Mouse (Mus musculus) heart, embryonic 14.5 days (tissue): Measurements from ENCODE around the gene Dmbx1. TPM values are rescaled to one million over a fixed set of nuclear protein-coding genes. Genes with fewer than 3 reads are reported as not detected.
A peak's percentile ranks its signal among the peaks of the same experiment; 100 is the strongest.

Experiments used
- ATAC-seq: fragments of 200-750 bp; cut with Nextera tagmentation; 2 replicates; pipeline ENCODE4 v1.8.0; 2017; ENCODE audit warnings: low read depth, moderate TSS enrichment; ENCODE audit not compliant: insufficient number of reproducible peaks, insufficient read depth, low FRiP score
- H3K27ac ChIP-seq, 2 experiments: fragments of 200-500 bp in 1 of 2; fragments of 300-500 bp in 1 of 2; sonication (generic) in 1 of 2; replicated peaks in 1 of 2; 2 replicates each; pipeline ENCODE4 v1.5.1; 2012 to 2014; ENCODE audit warnings: low read depth in 2 of 2, low read length in 2 of 2, control low read depth in 1 of 2, mild to moderate bottlenecking in 1 of 2, mixed read lengths in 1 of 2; ENCODE audit not compliant: control insufficient read depth in 1 of 2, insufficient read depth in 1 of 2
- H3K27me3 ChIP-seq: fragments of 300-500 bp; sonication (generic); 2 replicates; pipeline ENCODE4 v1.6.1; 2014; ENCODE audit warnings: mild to moderate bottlenecking, low read length, control low read depth; ENCODE audit not compliant: control insufficient read depth, insufficient read depth
- H3K36me3 ChIP-seq: fragments of 300-500 bp; sonication (generic); 2 replicates; pipeline ENCODE4 v1.6.1; 2014; ENCODE audit warnings: mild to moderate bottlenecking, control low read depth, low read length, mixed read lengths; ENCODE audit not compliant: control insufficient read depth, insufficient read depth
- H3K4me1 ChIP-seq, 2 experiments: fragments of 200-500 bp in 1 of 2; fragments of 300-500 bp in 1 of 2; sonication (generic) in 1 of 2; 2 replicates each; pipeline ENCODE4 v1.6.1; 2012 to 2014; ENCODE audit warnings: low read length in 2 of 2, control low read depth in 1 of 2, mixed read lengths in 1 of 2; ENCODE audit not compliant: control insufficient read depth in 2 of 2, insufficient read depth in 2 of 2
- H3K4me2 ChIP-seq: fragments of 300-500 bp; sonication (generic); 2 replicates; pipeline ENCODE4 v1.6.1; 2014; ENCODE audit warnings: mild to moderate bottlenecking, low read length
- H3K4me3 ChIP-seq, 2 experiments: fragments of 200-500 bp in 1 of 2; fragments of 300-500 bp in 1 of 2; sonication (generic) in 1 of 2; 2 replicates each; pipeline ENCODE4 v1.5.1; 2012 to 2014; ENCODE audit warnings: low read length in 2 of 2, mild to moderate bottlenecking in 2 of 2, control low read depth in 1 of 2, low read depth in 1 of 2, moderate library complexity in 1 of 2; ENCODE audit not compliant: control insufficient read depth in 1 of 2, insufficient read depth in 1 of 2
- H3K9ac ChIP-seq: fragments of 300-500 bp; sonication (generic); 2 replicates; pipeline ENCODE4 v1.6.1; 2014; ENCODE audit warnings: mild to moderate bottlenecking, low read length
- H3K9me3 ChIP-seq: fragments of 300-500 bp; sonication (generic); 2 replicates; pipeline ENCODE4 v1.6.1; 2016; ENCODE audit warnings: low read length, control low read depth; ENCODE audit not compliant: control insufficient read depth
- WGBS: fragments of 180-500 bp; shearing (Covaris S2); extraction: QIAGEN DNeasy Blood & Tissue Kit; methylation state at CpG from one replicate; pipeline ENCODE4 v1.1.7; 2014; 5-methylcytosine and 5-hydroxymethylcytosine counted together
- polyA plus RNA-seq: library from polyadenylated mRNA; unstranded; fragments of >200 nt; fragmentation: Nextera tagmentation; extraction: Ambion mirVana; gene quantifications from 2 replicates; pipeline ENCODE4 v1.2.1, GENCODE M21; 2014

The Dmbx1 gene
- polyA plus RNA-seq, 1 experiment from 2014 or later = not detected

DNA sequence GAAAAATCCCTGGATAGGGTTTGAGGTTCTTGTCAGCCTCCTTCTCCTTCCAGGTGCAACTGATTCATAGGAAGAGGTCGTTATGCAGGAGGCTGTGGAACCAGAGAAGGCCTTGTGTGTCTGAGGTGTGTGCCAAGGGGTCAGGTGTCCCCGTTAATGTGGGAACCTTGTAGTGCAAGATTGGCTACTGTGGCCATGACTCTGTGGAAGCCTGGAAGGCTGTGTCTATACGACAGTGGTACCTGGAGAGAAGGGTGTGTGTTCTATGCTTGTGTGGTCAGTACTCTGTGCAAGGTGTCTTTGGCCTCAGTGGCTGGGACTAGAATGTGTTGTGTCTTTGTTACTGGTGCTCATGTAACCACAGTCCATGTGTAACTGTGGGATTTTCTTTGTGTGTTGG is 955 bp upstream of the Dmbx1 start:
- no peak for ATAC-seq
- Histone ChIP-seq H3K4me1 (peaks cover 0 to 17% of the 10 kb centered on the region in 2 experiments; a peak in 3 of 4 replicates), H3K9ac (no peak overlapping the region), H3K4me2 (no peak overlapping the region), H3K4me3 (no peak overlapping the region), H3K36me3 (no peaks in the 10 kb centered on the region), H3K9me3 (no peaks in the 10 kb centered on the region), H3K27me3 (peaks cover 99% of the 10 kb centered on the region), H3K27ac (no peak overlapping the region)
- 7% methylated on average over 3 of the region's 3 CpGs for WGBS

GRCm38 (mm10) chr4:115938276-115939160 is 1.2 kb downstream of the Dmbx1 start:
- peak overlapping the region in 1 of 2 experiments; percentile 38; a peak in 1 of 4 replicates for H3K4me3 ChIP-seq
- 2% methylated on average over 37 of the region's 37 CpGs for WGBS
- H3K4me2 ChIP-seq = no peak overlapping the region
- H3K27ac ChIP-seq = no peak overlapping the region
- H3K36me3 ChIP-seq = no peaks in the 10 kb centered on the region
- no peak overlapping the region for H3K9ac ChIP-seq
- no peak for ATAC-seq
- peaks cover 99% of the 10 kb centered on the region for H3K27me3 ChIP-seq
- no peaks in the 10 kb centered on the region for H3K9me3 ChIP-seq
- peaks cover 0 to 17% of the 10 kb centered on the region in 2 experiments; a peak in 3 of 4 replicates for H3K4me1 ChIP-seq

GRCm38 (mm10) chr4:115937061-115937976 is 2.4 kb downstream of the Dmbx1 start:
- Histone ChIP-seq H3K4me3 (peak overlapping the region in 1 of 2 experiments; percentile 21; a peak in 2 of 4 replicates), H3K36me3 (no peaks in the 10 kb centered on the region), H3K4me2 (peak overlapping the region; percentile 43; the same call in 1 of the 2 replicates)

GRCm38 (mm10) chr4:115936646-115937045 is 3.1 kb downstream of the Dmbx1 start:
- H3K4me3 ChIP-seq = peak overlapping the region in 1 of 2 experiments; percentile 21; a peak in 2 of 4 replicates
- WGBS = under 1% methylated on average over 20 of the region's 20 CpGs

More at GRCm38 (mm10) chr4:115937061-115937976, 2.4 kb downstream of the Dmbx1 start:
- no peaks in the 10 kb centered on the region for H3K9me3 ChIP-seq
- no peak for ATAC-seq
- H3K27me3 ChIP-seq = peaks cover 99% of the 10 kb centered on the region
- H3K9ac ChIP-seq = no peak overlapping the region
- peaks cover 0 to 17% of the 10 kb centered on the region in 2 experiments; a peak in 3 of 4 replicates for H3K4me1 ChIP-seq
- no peak overlapping the region for H3K27ac ChIP-seq
- WGBS = 5% methylated on average over 19 of the region's 19 CpGs

GRCm38 (mm10) chr4:115935835-115936581 is 3.7 kb downstream of the Dmbx1 start:
- no peak for ATAC-seq
- no peak overlapping the region for H3K27ac ChIP-seq
- WGBS = under 1% methylated on average over 36 of the region's 36 CpGs
- H3K4me1 ChIP-seq = peaks cover 0 to 17% of the 10 kb centered on the region in 2 experiments; a peak in 3 of 4 replicates
- H3K9me3 ChIP-seq = no peaks in the 10 kb centered on the region
- H3K27me3 ChIP-seq = peaks cover 99% of the 10 kb centered on the region
- no peak overlapping the region for H3K9ac ChIP-seq
- H3K36me3 ChIP-seq = no peaks in the 10 kb centered on the region
- peak overlapping the region in 1 of 2 experiments; percentile 21; a peak in 2 of 4 replicates for H3K4me3 ChIP-seq
- H3K4me2 ChIP-seq = peak overlapping the region; percentile 43

More at GRCm38 (mm10) chr4:115936646-115937045, 3.1 kb downstream of the Dmbx1 start:
- Histone ChIP-seq H3K9me3 (no peaks in the 10 kb centered on the region), H3K4me1 (peaks cover 0 to 17% of the 10 kb centered on the region in 2 experiments; a peak in 3 of 4 replicates), H3K4me2 (peak overlapping the region; percentile 43), H3K27ac (no peak overlapping the region), H3K27me3 (peaks cover 99% of the 10 kb centered on the region), H3K36me3 (no peaks in the 10 kb centered on the region), H3K9ac (no peak overlapping the region)
- ATAC-seq = no peak

DNA sequence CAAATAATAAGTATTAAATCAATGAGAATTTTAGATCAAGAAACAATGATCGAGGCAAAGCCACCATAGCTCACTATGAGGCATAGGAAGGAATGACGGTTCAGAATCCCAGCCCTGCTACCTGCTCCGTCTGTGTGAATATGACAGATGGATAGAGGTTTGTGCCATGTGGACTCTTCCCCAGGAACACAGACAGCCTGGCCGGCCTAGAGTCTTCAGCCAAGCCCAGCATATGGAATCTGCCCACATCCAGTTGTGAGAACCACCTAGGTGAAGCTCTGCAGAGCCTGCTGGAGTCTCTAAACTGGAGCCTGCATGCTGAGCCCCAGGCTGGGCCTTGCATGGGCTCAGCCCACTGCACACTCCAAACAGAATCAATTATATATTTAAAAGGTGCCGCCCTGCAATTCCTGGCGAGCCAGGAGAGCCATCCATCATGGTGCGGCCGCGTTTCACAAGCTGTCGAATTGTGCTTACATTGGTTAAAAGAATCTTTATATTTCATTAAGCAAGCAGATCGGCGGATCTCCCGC is 8.1 kb downstream of the Dmbx1 start:
- Histone ChIP-seq H3K36me3 (no peaks in the 10 kb centered on the region), H3K27ac (no peak overlapping the region), H3K4me3 (no peak overlapping the region), H3K9me3 (no peaks in the 10 kb centered on the region), H3K27me3 (peaks cover 97% of the 10 kb centered on the region), H3K9ac (no peak overlapping the region), H3K4me1 (peaks cover 0 to 6% of the 10 kb centered on the region in 2 experiments; a peak in 1 of 4 replicates), H3K4me2 (no peak overlapping the region)
- ATAC-seq = no peak
- WGBS = 58% methylated on average over 13 of the region's 13 CpGs
